Mouse (Mus musculus): ENCODE data around the gene Elf1. TPM values are rescaled to one million over a fixed set of nuclear protein-coding genes. Genes with fewer than 3 reads are reported as not detected.

The Elf1 gene
- total and polyA plus RNA-seq, 3 experiments = 21.5 to 43.1 (median 24.2) TPM

GRCm38 (mm10) chr14:79590916-79591315, 109.9 kb downstream of the Elf1 start:
- TF ChIP-seq POLR2AphosphoS5 (IDR thresholded peaks at IDR 0.05; ENCODE audit: borderline replicate concordance, low read depth, low read length) (no peak), ZNF384 (IDR thresholded peaks at IDR 0.05; ENCODE audit: low read depth, low read length) (no peak), ZC3H11A (IDR thresholded peaks at IDR 0.05; ENCODE audit: low read depth, low read length) (no peak), CTCF (IDR thresholded peaks at IDR 0.05 in 2 of 3, conservative IDR thresholded peaks at IDR 0.05 in 1 of 3; ENCODE audit: control insufficient read depth in 1 of 3, insufficient read depth in 1 of 3, low read depth in 2 of 3, low read length in 3 of 3, poor library complexity in 1 of 3, severe bottlenecking in 1 of 3) (no peak), GABPA (IDR thresholded peaks at IDR 0.05; ENCODE audit: low read depth, low read length) (no peak), CHD1 (IDR thresholded peaks at IDR 0.05; ENCODE audit: low read depth, low read length) (no peak), E2F4 (IDR thresholded peaks at IDR 0.05; ENCODE audit: borderline replicate concordance, low read depth, low read length) (no peak), CHD2 (IDR thresholded peaks at IDR 0.05; ENCODE audit: low read length) (no peak), ETS1 (IDR thresholded peaks at IDR 0.05; ENCODE audit: low read depth, low read length) (no peak), TAL1 (IDR thresholded peaks at IDR 0.05; ENCODE audit: low read length) (no peak), KAT2A (conservative IDR thresholded peaks at IDR 0.05; ENCODE audit: low read depth, low read length) (no peak), BHLHE40 (IDR thresholded peaks at IDR 0.05; ENCODE audit: borderline replicate concordance, low read depth, low read length) (no peak), ZKSCAN1 (IDR thresholded peaks at IDR 0.05; ENCODE audit: low read depth, low read length) (no peak), TCF12 (IDR thresholded peaks at IDR 0.05; ENCODE audit: low read depth, low read length) (no peak), HCFC1 (IDR thresholded peaks at IDR 0.05; ENCODE audit: low read depth, low read length) (no peak), MAZ (IDR thresholded peaks at IDR 0.05; ENCODE audit: low read depth, low read length) (no peak)
- Histone ChIP-seq H3K4me1 (ENCODE audit: control insufficient read depth in 1 of 2, insufficient read depth in 2 of 2, low read length in 2 of 2) (peaks cover 3 to 12% of the 10 kb centered on the region in 2 experiments; a peak in 3 of 4 replicates), H3K27ac (ENCODE audit: control insufficient read depth, low read depth, low read length) (no peak overlapping the region), H3K27me3 (ENCODE audit: control insufficient read depth in 1 of 2, insufficient read depth in 2 of 2, low read length in 2 of 2) (no peaks in the 10 kb centered on the region), H3K36me3 (ENCODE audit: control insufficient read depth in 1 of 2, insufficient read depth in 2 of 2, low read length in 2 of 2) (peaks cover 11 to 16% of the 10 kb centered on the region in 2 experiments), H3K9ac (ENCODE audit: control insufficient read depth, low read depth, low read length, poor library complexity, severe bottlenecking) (no peak overlapping the region), H3K9me3 (replicated peaks; ENCODE audit: insufficient read depth, low read length) (no peaks in the 10 kb centered on the region), H3K79me2 (ENCODE audit: control insufficient read depth, insufficient read depth, low read length, poor library complexity) (peaks cover 45% of the 10 kb centered on the region), H3K4me3 (ENCODE audit: control insufficient read depth in 1 of 2, insufficient read depth in 1 of 2, low read depth in 2 of 2, low read length in 2 of 2) (no peak overlapping the region)
- DNase-seq (ENCODE audit: low read depth, low spot score) = no peak

- H3K4me3 ChIP-seq (ENCODE audit: control insufficient read depth in 1 of 2, insufficient read depth in 1 of 2, low read depth in 2 of 2, low read length in 2 of 2) = no peak overlapping the region
- H3K79me2 ChIP-seq (ENCODE audit: control insufficient read depth, insufficient read depth, low read length, poor library complexity) = peaks cover 45% of the 10 kb centered on the region
- H3K27ac ChIP-seq (ENCODE audit: control insufficient read depth, low read depth, low read length) = no peak overlapping the region
- no peak overlapping the region for H3K9ac ChIP-seq (ENCODE audit: control insufficient read depth, low read depth, low read length, poor library complexity, severe bottlenecking)
- peaks cover 3 to 12% of the 10 kb centered on the region in 2 experiments; a peak in 3 of 4 replicates for H3K4me1 ChIP-seq (ENCODE audit: control insufficient read depth in 1 of 2, insufficient read depth in 2 of 2, low read length in 2 of 2)
- no peaks in the 10 kb centered on the region for H3K9me3 ChIP-seq (replicated peaks; ENCODE audit: insufficient read depth, low read length)
- peaks cover 15 to 17% of the 10 kb centered on the region in 2 experiments for H3K36me3 ChIP-seq (ENCODE audit: control insufficient read depth in 1 of 2, insufficient read depth in 2 of 2, low read length in 2 of 2)
- no peak for DNase-seq (ENCODE audit: low read depth, low spot score)
- TF ChIP-seq MAX (IDR thresholded peaks at IDR 0.05; ENCODE audit: low read length) (no peak), HCFC1 (IDR thresholded peaks at IDR 0.05; ENCODE audit: low read depth, low read length) (no peak)
- no peaks in the 10 kb centered on the region for H3K27me3 ChIP-seq (ENCODE audit: control insufficient read depth in 1 of 2, insufficient read depth in 2 of 2, low read length in 2 of 2)
These were observed 110.6 kb downstream of the Elf1 start for GRCm38 (mm10) chr14:79591611-79592010.

All from MEL (cell line).